Mouse (Mus musculus): ENCODE data around the gene Gm1330. TPM values are rescaled to one million over a fixed set of nuclear protein-coding genes. Genes with fewer than 3 reads are reported as not detected.

The Gm1330 gene
- polyA plus RNA-seq (2014; fragmentation: Illumina TruSeq; extraction: RNeasy Lipid Tissue Mini Kit (QIAGEN cat#74804); ENCODE audit: low read depth, low replicate concordance) = not detected

GRCm38 (mm10) chr2:149003151-149003550 is at the start of gene Gm1330:
Gene Gm1330, minus strand, starts transcription at chr2:149003251.

GRCm38 (mm10) chr2:149017137-149017536 is 14.1 kb upstream of the Gm1330 start, which contains the start of gene Gm10750:
Gene Gm10750, minus strand, starts transcription at chr2:149017237.

Other genes with a start within 250 kb of the Gm1330 start
- gene Cst11, start 231.8 kb downstream of the Gm1330 start, polyA plus RNA-seq (2014; fragmentation: Illumina TruSeq; extraction: RNeasy Lipid Tissue Mini Kit (QIAGEN cat#74804); ENCODE audit: low read depth, low replicate concordance) = not detected
- gene 8030411F24Rik, start 221.2 kb downstream of the Gm1330 start, polyA plus RNA-seq (2014; fragmentation: Illumina TruSeq; extraction: RNeasy Lipid Tissue Mini Kit (QIAGEN cat#74804); ENCODE audit: low read depth, low replicate concordance) = not detected
- not detected for gene Cst12, start 213.9 kb downstream of the Gm1330 start, polyA plus RNA-seq (2014; fragmentation: Illumina TruSeq; extraction: RNeasy Lipid Tissue Mini Kit (QIAGEN cat#74804); ENCODE audit: low read depth, low replicate concordance)
- not detected for gene Cst8, start 204.5 kb downstream of the Gm1330 start, polyA plus RNA-seq (2014; fragmentation: Illumina TruSeq; extraction: RNeasy Lipid Tissue Mini Kit (QIAGEN cat#74804); ENCODE audit: low read depth, low replicate concordance)
- not detected for gene Cst13, start 183.2 kb downstream of the Gm1330 start, polyA plus RNA-seq (2014; fragmentation: Illumina TruSeq; extraction: RNeasy Lipid Tissue Mini Kit (QIAGEN cat#74804); ENCODE audit: low read depth, low replicate concordance)
- not detected for gene Cst9, start 168.1 kb downstream of the Gm1330 start, polyA plus RNA-seq (2014; fragmentation: Illumina TruSeq; extraction: RNeasy Lipid Tissue Mini Kit (QIAGEN cat#74804); ENCODE audit: low read depth, low replicate concordance)
- not detected for gene 9230104L09Rik, start 138.2 kb downstream of the Gm1330 start, polyA plus RNA-seq (2014; fragmentation: Illumina TruSeq; extraction: RNeasy Lipid Tissue Mini Kit (QIAGEN cat#74804); ENCODE audit: low read depth, low replicate concordance)
- gene Cst3, start 127.6 kb downstream of the Gm1330 start, polyA plus RNA-seq (2014; fragmentation: Illumina TruSeq; extraction: RNeasy Lipid Tissue Mini Kit (QIAGEN cat#74804); ENCODE audit: low read depth, low replicate concordance) = 30.6 TPM
- gene Gm10750, start 14.0 kb upstream of the Gm1330 start, polyA plus RNA-seq (2014; fragmentation: Illumina TruSeq; extraction: RNeasy Lipid Tissue Mini Kit (QIAGEN cat#74804); ENCODE audit: low read depth, low replicate concordance) = not detected

Measured in liver, adult 10 weeks (tissue).